Mouse (Mus musculus) testis, adult 2 months (tissue): ENCODE results near the gene Vmn1r183. TPM values are rescaled to one million over a fixed set of nuclear protein-coding genes. Genes with fewer than 3 reads are reported as not detected.
A peak's percentile ranks its signal among the peaks of the same experiment; 100 is the strongest.

Source experiments
- H3K27ac ChIP-seq: fragments of 200-500 bp; 2 replicates; pipeline ENCODE4 v1.5.1; 2012; ENCODE audit warnings: low read depth, low read length; ENCODE audit not compliant: control insufficient read depth, insufficient read depth
- H3K27me3 ChIP-seq: fragments of 200-500 bp; 2 replicates; pipeline ENCODE4 v1.6.1; 2012; ENCODE audit warnings: mild to moderate bottlenecking, low read length, moderate library complexity; ENCODE audit not compliant: control insufficient read depth, insufficient read depth
- H3K36me3 ChIP-seq: fragments of 200-500 bp; 2 replicates; pipeline ENCODE4 v1.6.1; 2012; ENCODE audit warnings: mild to moderate bottlenecking, low read length; ENCODE audit not compliant: control insufficient read depth, insufficient read depth
- H3K4me1 ChIP-seq: fragments of 200-500 bp; 2 replicates; pipeline ENCODE4 v1.6.1; 2012; ENCODE audit warnings: low read length; ENCODE audit not compliant: control insufficient read depth, insufficient read depth
- H3K4me3 ChIP-seq: fragments of 200-500 bp; 2 replicates; pipeline ENCODE4 v1.5.1; 2012; ENCODE audit warnings: low read depth, mild to moderate bottlenecking, low read length, moderate library complexity, mixed read lengths; ENCODE audit not compliant: control insufficient read depth
- CTCF ChIP-seq: fragments of 200-500 bp; IDR thresholded peaks from 2 replicates; pipeline ENCODE4 v1.5.1; 2012; ENCODE audit warnings: low read depth, mild to moderate bottlenecking, inconsistent platforms, low read length, moderate library complexity; ENCODE audit not compliant: control insufficient read depth, insufficient read depth, insufficient replicate concordance
- POLR2A ChIP-seq: fragments of 200-500 bp; IDR thresholded peaks from 2 replicates; pipeline ENCODE4 v1.6.1; 2012; ENCODE audit warnings: low read depth, mild to moderate bottlenecking, inconsistent platforms, low read length, moderate library complexity; ENCODE audit not compliant: control insufficient read depth
- polyA plus RNA-seq: library from polyadenylated mRNA; depleted of rRNA; stranded (reverse); fragments of >200 nt; gene quantifications from 2 replicates; pipeline ENCODE4 v1.2.3, GENCODE M21; 2012; rRNA removed

Vmn1r183 gene
- polyA plus RNA-seq, 1 experiment = 0.01 TPM

DNA sequence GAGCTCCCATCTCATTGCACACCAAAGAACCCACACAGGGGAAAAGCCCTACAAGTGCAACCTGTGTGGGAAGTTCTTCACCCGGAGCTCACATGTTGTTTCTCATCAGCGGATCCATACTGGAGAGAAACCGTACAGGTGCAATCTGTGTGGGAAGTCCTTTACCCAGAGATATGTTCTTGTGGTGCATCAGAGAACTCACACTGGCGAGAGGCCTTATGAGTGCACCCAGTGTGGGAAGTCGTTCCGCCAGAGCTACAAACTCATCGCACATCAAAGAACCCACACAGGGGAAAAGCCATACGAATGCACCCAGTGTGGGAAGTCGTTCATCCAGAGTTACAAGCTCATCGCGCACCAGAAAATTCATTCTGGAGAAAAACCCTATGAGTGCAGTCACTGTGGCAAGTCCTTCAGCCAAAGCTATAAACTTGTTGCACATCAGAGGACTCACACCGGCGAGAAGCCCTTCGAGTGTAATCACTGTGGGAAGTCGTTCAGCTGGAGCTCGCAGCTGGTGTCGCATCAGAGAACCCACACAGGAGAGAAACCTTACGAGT lies 52.2 kb downstream of the Vmn1r183 start:
- no peak for TF ChIP-seq POLR2A
- TF ChIP-seq CTCF = no peak
- H3K36me3 ChIP-seq = no peaks in the 10 kb centered on the region; the same call in 1 of the 2 replicates
- H3K27me3 ChIP-seq = no peaks in the 10 kb centered on the region

DNA sequence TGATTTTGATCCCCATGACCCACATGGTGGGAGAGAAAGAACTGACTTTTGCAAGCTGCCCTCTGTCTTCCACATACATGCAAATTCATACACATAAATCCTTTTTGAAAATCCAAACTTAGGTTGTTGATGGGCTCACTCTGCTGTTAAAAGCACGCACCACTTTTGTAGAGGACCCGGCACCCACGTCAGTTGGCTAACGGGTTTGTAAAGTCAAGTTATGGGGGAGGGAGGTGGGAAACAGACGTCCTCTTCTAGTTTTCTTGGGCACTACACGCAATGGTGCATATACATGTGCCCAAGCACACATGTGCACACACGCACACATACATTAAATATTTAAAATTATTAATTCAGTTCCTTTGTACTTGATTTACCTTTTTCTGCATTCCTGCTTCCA lies 57.8 kb downstream of the Vmn1r183 start:
- Histone ChIP-seq H3K36me3 (no peaks in the 10 kb centered on the region), H3K4me1 (peaks cover 14% of the 10 kb centered on the region), H3K4me3 (no peak overlapping the region), H3K27me3 (no peaks in the 10 kb centered on the region), H3K27ac (no peak overlapping the region)
- TF ChIP-seq POLR2A = no peak
- no peak for TF ChIP-seq CTCF

More for the DNA sequence above, 52.2 kb downstream of the Vmn1r183 start:
- no peak overlapping the region for H3K27ac ChIP-seq
- H3K4me3 ChIP-seq = no peak overlapping the region
- H3K4me1 ChIP-seq = no peaks in the 10 kb centered on the region

DNA sequence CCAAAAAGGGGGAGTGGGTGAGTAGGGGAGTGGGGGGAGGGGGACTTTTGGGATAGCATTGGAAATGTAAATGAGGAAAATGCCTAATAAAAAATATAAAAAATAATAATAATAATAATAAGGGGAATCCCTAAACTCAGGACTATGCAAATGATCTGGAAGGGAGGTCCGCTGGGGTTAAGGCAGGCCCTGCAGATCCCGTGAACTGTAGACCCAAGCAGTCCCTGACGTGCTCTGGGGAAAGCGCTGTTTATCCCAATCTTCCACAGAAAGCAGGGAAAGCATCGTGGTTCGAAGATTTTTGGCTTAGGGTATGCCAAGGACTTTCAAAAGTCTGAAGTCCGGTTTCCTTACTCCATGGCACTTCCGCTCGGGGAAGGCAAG lies 58.7 kb downstream of the Vmn1r183 start:
- TF ChIP-seq CTCF = no peak
- no peak for TF ChIP-seq POLR2A
- peak overlapping the region; percentile 99 for H3K4me3 ChIP-seq
- no peaks in the 10 kb centered on the region for H3K27me3 ChIP-seq
- no peaks in the 10 kb centered on the region for H3K36me3 ChIP-seq
- H3K4me1 ChIP-seq = peaks cover 14% of the 10 kb centered on the region
- peak overlapping the region; percentile 80 for H3K27ac ChIP-seq

DNA sequence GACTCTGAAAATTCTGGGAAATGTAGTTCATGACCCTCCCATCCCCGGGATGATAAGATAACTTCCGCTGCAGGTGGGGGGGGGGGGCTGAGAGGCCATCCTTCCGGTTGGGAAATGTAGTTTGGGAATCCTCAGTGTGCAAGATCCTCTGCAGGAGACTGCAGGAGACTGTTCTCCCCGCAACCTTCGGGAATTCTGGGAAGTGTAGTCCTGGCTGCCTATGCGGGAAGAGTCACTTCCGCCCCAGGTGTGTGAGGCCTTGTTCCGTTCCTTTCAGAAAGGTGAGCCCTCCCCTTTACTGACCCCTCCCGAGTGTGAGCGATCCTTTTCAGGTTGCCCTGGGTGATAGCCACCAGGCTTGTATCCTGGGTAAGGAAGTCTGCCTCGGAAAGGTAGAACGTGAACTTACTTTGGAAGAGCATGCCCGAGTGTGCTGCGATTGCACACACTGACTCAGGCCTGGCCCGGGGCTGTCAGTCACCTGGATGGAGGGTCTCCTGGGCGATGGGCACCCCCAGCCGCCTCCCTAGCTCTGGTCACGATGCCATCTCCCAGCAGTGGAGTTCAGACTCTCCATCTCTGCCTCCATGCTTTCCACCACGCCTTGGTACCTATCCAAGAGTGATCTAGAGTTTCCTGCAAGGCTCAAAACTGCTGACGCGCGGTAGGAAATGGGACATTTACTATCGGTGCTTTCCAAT lies 59.3 kb downstream of the Vmn1r183 start, which contains the start of gene Zfp112:
Zfp112 (plus strand) TSS at position 159 of the 701 bp plus-strand sequence.
- H3K36me3 ChIP-seq = no peaks in the 10 kb centered on the region
- peak within 1 kb of the TSS; percentile 99 for H3K4me3 ChIP-seq
- H3K27ac ChIP-seq = peak within 1 kb of the TSS; percentile 81
- TF ChIP-seq CTCF = no peak
- peak; percentile 53; the same call in 1 of the 2 replicates for TF ChIP-seq POLR2A
- H3K27me3 ChIP-seq = no peaks in the 10 kb centered on the region
- H3K4me1 ChIP-seq = peaks cover 14% of the 10 kb centered on the region

DNA sequence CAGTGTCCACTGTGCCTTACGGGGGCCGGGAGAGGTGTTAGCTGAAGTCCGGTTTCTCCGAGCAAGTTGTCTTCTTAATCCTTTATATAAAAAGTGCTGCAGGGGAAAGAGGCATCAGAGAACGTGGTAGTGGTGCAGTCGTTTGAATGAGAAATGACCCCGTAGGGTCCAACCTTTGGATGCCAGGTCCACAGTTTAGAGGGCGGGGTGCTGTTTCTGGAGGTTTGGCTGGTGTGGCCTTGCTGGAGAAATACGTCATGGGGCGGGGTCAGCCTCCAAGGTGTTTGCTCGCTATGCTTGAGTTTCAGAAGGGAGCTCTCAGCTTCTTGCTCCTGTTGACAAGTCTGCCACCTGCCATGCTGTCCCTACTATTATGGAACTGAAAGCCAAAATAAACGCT lies 59.9 kb downstream of the Vmn1r183 start:
- TF ChIP-seq CTCF (no peak), POLR2A (no peak)
- no peaks in the 10 kb centered on the region for H3K36me3 ChIP-seq
- peaks cover 21% of the 10 kb centered on the region for H3K4me1 ChIP-seq
- no peaks in the 10 kb centered on the region for H3K27me3 ChIP-seq
- peak overlapping the region; percentile 99 for H3K4me3 ChIP-seq
- H3K27ac ChIP-seq = peak overlapping the region; percentile 81

Other genes starting within 250 kb of the Vmn1r183 start
- 0.04 TPM in 1 of 2 replicates, not detected in the other for gene Vmn1r175, start 242.6 kb upstream of the Vmn1r183 start, polyA plus RNA-seq
- gene Vmn1r176, start 215.9 kb upstream of the Vmn1r183 start, polyA plus RNA-seq = not detected in 2 replicates
- gene Vmn1r177, start 186.8 kb upstream of the Vmn1r183 start, polyA plus RNA-seq = not detected in 2 replicates
- not detected in 2 replicates for gene Vmn1r178, start 161.2 kb upstream of the Vmn1r183 start, polyA plus RNA-seq
- not detected in 2 replicates for gene Vmn1r179, start 126.3 kb upstream of the Vmn1r183 start, polyA plus RNA-seq
- gene Vmn1r180, start 102.6 kb upstream of the Vmn1r183 start, polyA plus RNA-seq = not detected in 2 replicates
- gene Vmn1r181, start 78.6 kb upstream of the Vmn1r183 start, polyA plus RNA-seq = 0.82 and 2.4 TPM in 2 replicates
- gene V1rd19, start 51.6 kb upstream of the Vmn1r183 start, polyA plus RNA-seq = 0.07 TPM in 1 of 2 replicates, not detected in the other
- gene Zfp180, start 28.7 kb downstream of the Vmn1r183 start, polyA plus RNA-seq = 7.3 TPM in 2 replicates
- 0.46 and 0.67 TPM in 2 replicates for gene Zfp112, start 59.1 kb downstream of the Vmn1r183 start, polyA plus RNA-seq
- gene Zfp235, start 80.9 kb downstream of the Vmn1r183 start, polyA plus RNA-seq = 1.4 and 1.5 TPM in 2 replicates
- gene Zfp114, start 121.8 kb downstream of the Vmn1r183 start, polyA plus RNA-seq = 0.11 and 0.16 TPM in 2 replicates
- 0.57 and 0.67 TPM in 2 replicates for gene Zfp111, start 158.2 kb downstream of the Vmn1r183 start, polyA plus RNA-seq
- gene Zfp109, start 184.3 kb downstream of the Vmn1r183 start, polyA plus RNA-seq = 0.70 and 0.84 TPM in 2 replicates
- 0.26 and 0.31 TPM in 2 replicates for gene Zfp108, start 201.5 kb downstream of the Vmn1r183 start, polyA plus RNA-seq
- gene Zfp93, start 217.2 kb downstream of the Vmn1r183 start, polyA plus RNA-seq = 3.9 and 4.6 TPM in 2 replicates
- 12.1 and 12.4 TPM in 2 replicates for gene Zfp61, start 248.0 kb downstream of the Vmn1r183 start, polyA plus RNA-seq